Mouse (Mus musculus) neural tube, embryonic 14.5 days (tissue): ENCODE measurements around the gene Tsr2. TPM values are rescaled to one million over a fixed set of nuclear protein-coding genes. Genes with fewer than 3 reads are reported as not detected.

Experiments used
- ATAC-seq: fragments of 200-750 bp; cut with Nextera tagmentation; 2 replicates; pipeline ENCODE4 v1.8.0; 2017; ENCODE audit warnings: low read depth, mild to moderate bottlenecking, moderate TSS enrichment, moderate library complexity
- H3K27ac ChIP-seq: fragments of 300-500 bp; sonication (generic); 2 replicates; pipeline ENCODE4 v1.5.1; 2014; ENCODE audit warnings: low read depth, mild to moderate bottlenecking, control low read depth, low read length, moderate library complexity, mixed read lengths
- H3K27me3 ChIP-seq: fragments of 300-500 bp; sonication (generic); 2 replicates; pipeline ENCODE4 v1.6.1; 2014; ENCODE audit warnings: low read length; ENCODE audit not compliant: control insufficient read depth, insufficient read depth
- H3K36me3 ChIP-seq: fragments of 300-500 bp; sonication (generic); 2 replicates; pipeline ENCODE4 v1.6.1; 2014; ENCODE audit warnings: low read length, mixed read lengths; ENCODE audit not compliant: control insufficient read depth, insufficient read depth
- H3K4me1 ChIP-seq: fragments of 300-500 bp; sonication (generic); 2 replicates; pipeline ENCODE4 v1.6.1; 2014; ENCODE audit warnings: low read length; ENCODE audit not compliant: control insufficient read depth, insufficient read depth
- H3K4me2 ChIP-seq: fragments of 300-500 bp; sonication (generic); 2 replicates; pipeline ENCODE4 v1.6.1; 2014; ENCODE audit warnings: mild to moderate bottlenecking, low read depth, low read length, control low read depth
- H3K4me3 ChIP-seq: fragments of 300-500 bp; sonication (generic); 2 replicates; pipeline ENCODE4 v1.5.1; 2014; ENCODE audit warnings: low read depth, low read length, control low read depth, mixed read lengths
- H3K9ac ChIP-seq: fragments of 300-500 bp; sonication (generic); replicated peaks from 2 replicates; pipeline ENCODE4 v1.6.1; 2014; ENCODE audit warnings: low read depth, mild to moderate bottlenecking, control low read depth, low read length, mixed read lengths
- H3K9me3 ChIP-seq: fragments of 300-500 bp; sonication (generic); 2 replicates; pipeline ENCODE4 v1.6.1; 2016; ENCODE audit warnings: low read length; ENCODE audit not compliant: control insufficient read depth
- WGBS: fragments of 180-500 bp; shearing (Covaris S2); extraction: QIAGEN DNeasy Blood & Tissue Kit; methylation state at CpG from one replicate; pipeline ENCODE4 v1.1.7; 2014; 5-methylcytosine and 5-hydroxymethylcytosine counted together
- polyA plus RNA-seq: library from polyadenylated mRNA; unstranded; fragments of >200 nt; fragmentation: Nextera tagmentation; extraction: Ambion mirVana; gene quantifications from 2 replicates; pipeline ENCODE4 v1.2.1, GENCODE M21; 2014

Gene Tsr2
- polyA plus RNA-seq, result 30.4 and 34.3 TPM in 2 replicates

DNA sequence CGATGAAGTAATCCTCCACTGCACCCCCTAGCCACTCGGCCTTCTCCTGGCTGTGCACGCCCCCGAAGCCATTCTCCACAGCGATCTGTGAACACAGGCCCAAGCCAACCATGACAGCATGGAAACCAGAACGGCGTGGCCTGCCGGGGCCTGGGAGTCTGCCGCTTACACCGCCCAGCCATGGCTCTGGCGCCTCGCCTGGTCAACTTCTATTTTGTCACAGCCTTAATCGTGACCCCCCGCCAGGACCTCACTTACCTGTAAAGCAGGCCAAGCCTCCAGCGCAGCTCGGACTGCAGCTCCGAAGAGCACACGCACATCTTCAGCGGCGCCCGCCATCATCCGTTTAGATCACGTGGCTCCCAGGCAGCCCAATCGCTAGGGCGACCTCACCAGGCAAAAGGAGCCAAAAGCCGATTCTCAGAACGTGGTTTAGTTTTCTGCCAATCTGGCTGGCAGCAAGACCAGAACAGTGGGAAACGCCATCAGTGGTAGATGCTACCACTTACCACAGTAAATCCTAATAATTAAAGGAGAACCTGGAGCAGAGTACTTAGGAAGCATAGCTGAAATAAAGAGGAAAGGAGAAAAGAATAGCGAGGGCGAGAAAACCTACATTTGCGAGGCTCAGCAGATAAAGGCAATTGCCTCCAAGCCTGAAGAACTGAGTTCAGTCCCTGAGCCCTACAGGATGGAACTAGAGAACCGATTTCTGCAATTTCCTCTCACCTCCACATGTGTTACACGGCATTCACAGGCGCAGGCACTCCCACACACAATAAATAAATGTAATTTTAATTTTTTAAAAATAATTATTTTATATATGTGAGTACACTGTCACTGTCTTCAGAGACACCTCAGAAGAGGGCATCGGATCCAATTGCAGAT lies at the start of gene Tsr2:
Tsr2 (minus strand) TSS at position 373 of the 888 bp plus-strand sequence.
- Histone ChIP-seq H3K9ac (peak within 1 kb of the TSS; percentile 58), H3K36me3 (no peaks in the 10 kb centered on the region), H3K4me1 (0 out of 2 replicates have a peak, but pooled peaks cover 3% of the 10 kb centered on the region), H3K9me3 (no peaks in the 10 kb centered on the region), H3K27me3 (no peaks in the 10 kb centered on the region), H3K4me2 (peak within 1 kb of the TSS; percentile 59), H3K4me3 (peak within 1 kb of the TSS; percentile 50), H3K27ac (no peak within 1 kb of the TSS)
- WGBS, result 23% methylated on average over 34 of the region's 35 CpGs
- ATAC-seq, result peak; percentile 95

DNA sequence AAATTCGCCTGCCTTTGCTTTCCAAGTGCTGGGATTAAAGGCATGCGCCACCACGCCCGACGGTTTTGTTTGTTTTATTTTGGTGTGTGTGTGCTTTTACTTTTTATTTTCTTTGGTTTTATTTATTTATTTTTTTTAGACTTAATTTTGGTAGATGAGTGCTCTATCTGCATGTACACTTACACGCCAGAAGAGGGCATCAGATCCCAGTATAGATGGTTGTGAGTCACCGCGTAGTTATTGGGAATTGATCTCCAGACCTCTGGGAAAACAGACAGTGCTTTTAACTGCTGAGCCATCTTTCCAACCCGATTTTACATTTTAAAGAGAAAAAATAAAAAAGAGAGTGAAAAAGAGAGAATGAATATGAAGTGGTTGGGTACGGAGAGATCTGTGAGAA lies 36.4 kb upstream of the Tsr2 start:
- Histone ChIP-seq H3K9ac (no peak overlapping the region), H3K27ac (no peak overlapping the region), H3K4me2 (no peak overlapping the region), H3K27me3 (no peaks in the 10 kb centered on the region), H3K36me3 (no peaks in the 10 kb centered on the region), H3K9me3 (no peaks in the 10 kb centered on the region), H3K4me3 (no peak overlapping the region), H3K4me1 (no peaks in the 10 kb centered on the region)
- 23% methylated on average over 10 of the region's 10 CpGs for WGBS
- ATAC-seq, result no peak

DNA sequence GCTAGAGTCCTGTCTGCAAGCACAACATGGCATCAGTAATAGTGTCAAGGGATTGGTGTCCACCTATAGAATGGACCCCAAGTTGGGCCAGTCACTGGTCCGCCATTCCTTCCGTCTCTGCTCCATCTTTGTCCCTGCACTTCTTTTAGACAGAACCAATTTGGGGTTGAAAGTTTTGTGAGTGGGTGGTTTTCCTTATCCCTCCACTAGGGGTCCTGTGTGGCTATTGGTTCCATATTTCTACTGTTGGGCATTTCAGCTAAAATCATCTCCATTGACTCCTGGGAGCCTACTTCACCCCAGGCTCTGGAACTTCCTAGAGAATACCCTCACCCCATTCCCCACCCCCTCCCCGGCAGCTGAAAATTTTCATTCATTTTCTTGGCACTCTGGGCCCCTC lies 34.1 kb upstream of the Tsr2 start:
- Histone ChIP-seq H3K9ac (no peak overlapping the region), H3K4me1 (no peaks in the 10 kb centered on the region), H3K9me3 (no peaks in the 10 kb centered on the region), H3K36me3 (no peaks in the 10 kb centered on the region), H3K27ac (no peak overlapping the region), H3K27me3 (no peaks in the 10 kb centered on the region), H3K4me2 (no peak overlapping the region), H3K4me3 (no peak overlapping the region)
- no peak for ATAC-seq
- 84% methylated on average over 3 of the region's 3 CpGs for WGBS

DNA sequence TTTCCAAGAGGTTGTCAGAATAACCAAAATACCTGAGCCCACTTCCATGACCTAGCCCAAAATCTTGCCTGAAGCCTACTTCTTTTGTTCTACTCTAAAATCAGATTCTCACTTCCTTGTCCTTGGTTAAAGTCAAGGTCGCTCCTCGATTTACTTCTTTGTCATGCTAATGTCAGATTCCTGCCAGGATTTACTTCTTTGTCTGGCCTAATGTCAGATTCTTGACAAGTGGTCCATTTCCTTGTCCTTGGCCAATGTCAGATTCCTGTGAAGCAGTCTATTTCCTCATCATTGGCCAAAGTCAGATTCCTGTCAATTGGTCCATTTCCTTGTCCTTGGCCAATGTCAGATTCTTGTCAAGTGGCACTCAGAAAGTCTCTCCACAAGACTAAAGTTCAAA lies 27.6 kb upstream of the Tsr2 start:
- no peak overlapping the region for H3K4me3 ChIP-seq
- H3K9me3 ChIP-seq, result no peaks in the 10 kb centered on the region
- no peak overlapping the region for H3K4me2 ChIP-seq
- no peak for ATAC-seq
- H3K4me1 ChIP-seq, result no peaks in the 10 kb centered on the region
- H3K27me3 ChIP-seq, result no peaks in the 10 kb centered on the region
- no peaks in the 10 kb centered on the region for H3K36me3 ChIP-seq
- 61% methylated on average over 2 of the region's 2 CpGs for WGBS
- H3K27ac ChIP-seq, result no peak overlapping the region
- no peak overlapping the region for H3K9ac ChIP-seq

DNA sequence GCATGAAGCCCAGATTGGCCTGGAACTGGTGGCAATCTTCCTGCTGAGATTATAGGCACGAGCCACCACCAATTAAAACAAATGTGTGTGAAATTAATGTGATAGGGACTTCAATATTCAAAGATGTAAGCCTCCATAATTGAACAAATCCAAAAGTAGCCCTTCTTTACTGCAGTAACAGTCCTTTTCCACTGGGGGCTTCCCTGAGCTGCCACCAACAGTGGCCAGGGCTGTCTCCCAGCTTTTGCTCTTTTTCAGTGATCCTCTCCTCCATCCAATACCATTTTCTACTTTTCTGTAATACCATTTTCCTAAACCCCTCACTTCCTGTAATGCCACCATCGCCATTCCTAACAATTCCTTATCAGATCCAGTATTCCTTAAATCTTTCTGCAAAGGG lies 21.1 kb upstream of the Tsr2 start:
- Histone ChIP-seq H3K27ac (no peak overlapping the region), H3K9me3 (no peaks in the 10 kb centered on the region), H3K4me3 (no peak overlapping the region), H3K36me3 (no peaks in the 10 kb centered on the region), H3K4me2 (no peak overlapping the region), H3K9ac (no peak overlapping the region), H3K27me3 (no peaks in the 10 kb centered on the region), H3K4me1 (no peaks in the 10 kb centered on the region)
- no peak for ATAC-seq
- WGBS, result 13% methylated on average over 2 of the region's 2 CpGs

DNA sequence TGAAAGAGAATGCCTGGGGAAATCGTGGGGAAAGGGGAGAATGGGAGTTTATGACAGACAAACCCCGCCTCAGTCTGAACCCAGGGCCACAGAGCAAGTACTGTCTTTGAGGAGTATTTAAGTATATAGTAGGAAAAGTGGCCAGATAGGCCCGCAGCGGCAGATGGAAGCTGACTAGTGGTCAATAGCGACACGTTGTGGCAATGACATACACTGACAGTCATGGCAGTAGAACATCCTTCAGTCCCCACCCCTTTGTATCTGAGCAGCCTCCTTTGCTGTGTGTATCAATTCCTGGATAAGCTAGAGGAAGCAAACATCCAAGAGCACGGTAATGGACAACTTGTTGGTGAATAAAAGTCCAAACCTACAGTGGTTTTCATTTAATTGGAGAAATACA lies 20.5 kb upstream of the Tsr2 start:
- H3K4me3 ChIP-seq, result no peak overlapping the region
- H3K4me1 ChIP-seq, result no peaks in the 10 kb centered on the region
- H3K9me3 ChIP-seq, result no peaks in the 10 kb centered on the region
- 10% methylated on average over 7 of the region's 7 CpGs for WGBS
- no peak overlapping the region for H3K9ac ChIP-seq
- no peak overlapping the region for H3K27ac ChIP-seq
- H3K27me3 ChIP-seq, result no peaks in the 10 kb centered on the region
- H3K4me2 ChIP-seq, result no peak overlapping the region
- H3K36me3 ChIP-seq, result no peaks in the 10 kb centered on the region
- ATAC-seq, result peak; percentile 69; the same call in 1 of the 2 replicates

DNA sequence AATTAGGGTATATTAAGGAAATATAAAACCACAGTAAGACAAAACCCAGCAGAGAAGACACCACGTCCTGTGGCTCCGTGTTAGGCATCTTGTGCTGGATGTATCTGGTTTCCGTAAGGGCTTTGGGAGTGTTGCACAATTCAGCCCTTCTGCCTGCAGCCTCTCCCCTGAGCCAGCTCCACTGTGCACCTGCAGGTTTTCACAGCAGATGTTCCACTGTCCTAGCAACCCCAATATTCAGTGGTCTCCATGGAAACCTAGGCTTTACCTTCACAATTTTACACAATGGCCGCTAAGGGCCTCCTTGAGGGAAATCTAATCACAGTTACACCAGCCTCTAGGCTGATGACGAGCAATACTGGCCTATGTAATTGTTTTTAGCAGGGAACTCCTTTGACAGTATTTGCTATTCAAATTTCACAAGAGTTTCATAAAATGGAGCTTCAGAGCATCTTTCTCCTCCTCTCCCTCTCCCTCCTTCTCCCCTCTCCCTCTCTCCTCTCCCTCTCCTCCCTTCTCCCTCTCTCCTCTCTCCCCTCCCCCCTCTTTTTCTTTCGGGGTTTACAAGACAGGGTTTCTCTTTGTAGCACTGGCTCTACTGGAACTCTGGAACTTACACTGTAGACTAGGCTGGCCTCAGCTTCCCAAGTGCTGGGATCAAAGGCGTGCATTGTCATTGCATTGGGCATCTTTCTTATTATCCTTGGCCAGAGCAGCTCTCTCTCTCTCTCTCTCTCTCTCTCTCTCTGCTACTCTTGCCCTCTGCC lies 11.1 kb upstream of the Tsr2 start:
- peak; percentile 92 for ATAC-seq
- Histone ChIP-seq H3K9me3 (no peaks in the 10 kb centered on the region), H3K9ac (no peak overlapping the region), H3K4me2 (no peak overlapping the region), H3K4me3 (no peak overlapping the region), H3K27ac (peak overlapping the region; percentile 34), H3K4me1 (no peaks in the 10 kb centered on the region), H3K27me3 (no peaks in the 10 kb centered on the region), H3K36me3 (no peaks in the 10 kb centered on the region)
- WGBS, result 37% methylated on average over 7 of the region's 7 CpGs

DNA sequence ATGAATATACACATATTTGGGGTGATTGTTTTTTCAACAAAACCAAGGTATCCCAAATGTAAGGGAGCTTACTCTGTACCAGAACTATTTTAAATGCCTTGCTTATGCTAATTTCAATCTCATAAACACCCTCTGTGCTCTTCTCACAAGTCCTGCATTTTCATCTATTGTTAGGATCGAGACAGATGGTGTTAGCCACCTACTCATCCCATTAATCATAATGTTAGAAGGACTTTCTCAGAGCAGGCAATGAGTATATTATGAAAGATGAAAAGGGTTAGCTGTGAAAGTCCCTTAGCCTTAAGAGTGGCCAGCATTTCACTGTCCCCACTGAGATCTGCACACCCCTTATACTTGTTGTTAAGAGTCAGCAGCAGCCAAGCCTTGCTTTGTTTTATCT lies 8.9 kb downstream of the Tsr2 start:
- ATAC-seq, result no peak
- no peak overlapping the region for H3K4me3 ChIP-seq
- H3K4me2 ChIP-seq, result no peak overlapping the region
- 64% methylated on average over 1 of the region's 1 CpGs for WGBS
- no peaks in the 10 kb centered on the region for H3K9me3 ChIP-seq
- H3K9ac ChIP-seq, result no peak overlapping the region
- no peaks in the 10 kb centered on the region for H3K27me3 ChIP-seq
- no peak overlapping the region for H3K27ac ChIP-seq
- peaks cover 6% of the 10 kb centered on the region; the same call in 1 of the 2 replicates for H3K36me3 ChIP-seq
- no peaks in the 10 kb centered on the region for H3K4me1 ChIP-seq

DNA sequence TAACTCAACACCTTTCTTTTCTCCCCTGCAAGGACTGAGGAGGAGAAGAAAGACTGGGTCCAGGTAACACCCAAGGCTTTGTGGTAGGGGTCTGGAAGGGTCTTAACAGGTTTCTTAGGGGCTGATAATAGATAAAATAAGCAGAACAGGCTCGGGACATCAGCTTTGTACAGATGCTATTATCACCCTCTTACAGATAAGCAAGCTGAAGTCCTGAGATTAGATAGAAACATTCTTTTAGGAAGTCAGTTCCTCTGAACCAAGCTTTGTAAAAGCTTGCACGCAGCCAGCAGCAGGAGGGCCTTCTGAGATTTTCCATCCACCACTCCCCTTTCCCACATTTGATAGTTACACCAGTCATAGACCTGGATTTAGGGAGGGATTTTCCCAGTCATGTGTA lies 10.7 kb downstream of the Tsr2 start:
- Histone ChIP-seq H3K27me3 (no peaks in the 10 kb centered on the region), H3K9ac (no peak overlapping the region), H3K9me3 (no peaks in the 10 kb centered on the region), H3K4me1 (no peaks in the 10 kb centered on the region), H3K4me3 (no peak overlapping the region), H3K27ac (no peak overlapping the region), H3K36me3 (peaks cover 6% of the 10 kb centered on the region; the same call in 1 of the 2 replicates), H3K4me2 (no peak overlapping the region)
- 85% methylated on average over 2 of the region's 2 CpGs for WGBS
- ATAC-seq, result no peak
